Mouse (Mus musculus) embryo, embryonic 9.5 days (tissue): Measurements from ENCODE around the gene Tnfsf8.
A peak's percentile ranks its signal among the peaks of the same experiment; 100 is the strongest.

ENCODE experiments used
- DNase-seq: peaks from one replicate; pipeline ENCODE4 v3.0.0-alpha.2; 2017; ENCODE audit errors: extremely low spot score

The Tnfsf8 gene

GRCm38 (mm10) chr4:63860688-63861540, at the start of gene Tnfsf8:
Gene Tnfsf8 (minus strand): TSS chr4:63861347.
- no peak for DNase-seq

DNA sequence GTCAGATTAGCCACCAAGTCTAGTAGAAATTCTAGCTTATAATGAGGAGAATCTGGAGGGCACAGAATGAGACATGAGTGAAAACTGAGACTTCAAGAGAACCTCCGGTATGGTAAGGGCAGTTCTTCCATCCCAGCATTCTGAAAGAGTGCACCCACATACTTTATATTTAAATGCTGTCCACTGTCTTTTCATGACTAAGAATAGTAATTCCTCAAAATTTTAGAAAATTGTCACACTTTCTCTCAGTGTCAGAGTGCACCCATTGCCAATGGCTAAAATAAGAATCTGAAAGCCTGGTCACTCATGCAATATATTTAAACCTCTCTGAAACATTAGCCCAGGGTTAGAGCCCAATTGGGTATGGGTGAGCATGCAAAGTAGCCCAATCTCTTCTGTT, 47.4 kb upstream of the Tnfsf8 start:
- DNase-seq, result no peak

DNA sequence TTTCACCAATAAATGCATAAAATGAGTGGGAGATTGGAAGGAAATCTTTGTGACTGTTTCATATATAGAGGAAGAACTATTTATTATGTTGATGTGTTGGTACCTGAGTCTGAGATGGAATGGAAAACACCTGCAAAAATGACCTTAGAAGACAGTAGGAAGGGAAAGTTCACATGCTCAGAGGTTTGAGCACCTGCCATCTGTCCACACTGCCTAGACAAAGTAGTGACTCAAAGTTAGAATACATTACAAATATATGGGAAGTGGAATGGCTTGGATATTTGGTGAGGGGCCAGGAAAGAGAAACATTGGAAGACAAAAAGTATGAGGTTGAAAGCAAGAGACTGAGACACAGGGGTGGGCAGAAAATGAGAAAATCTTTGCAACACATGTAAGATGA, 46.3 kb upstream of the Tnfsf8 start:
- no peak for DNase-seq

DNA sequence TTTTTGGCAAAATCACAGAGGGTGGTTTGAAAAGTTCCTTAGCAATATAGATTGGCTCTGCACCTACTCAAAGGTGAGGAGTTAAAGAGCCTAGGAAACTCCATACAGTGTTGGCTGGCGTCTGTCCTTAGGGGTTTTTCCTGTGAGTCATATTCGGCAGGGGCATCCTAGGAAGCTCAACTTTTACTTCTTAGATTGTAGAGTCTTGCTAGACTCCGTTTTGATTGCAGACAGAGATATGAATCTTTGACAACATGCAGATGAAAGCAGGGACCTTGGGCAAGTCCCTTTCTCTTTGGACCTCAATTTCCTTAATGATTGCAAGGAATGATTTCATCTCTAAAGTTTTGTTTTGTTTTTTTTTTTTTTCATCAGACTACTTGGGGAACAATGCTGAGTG, 44.9 kb upstream of the Tnfsf8 start:
- no peak for DNase-seq

DNA sequence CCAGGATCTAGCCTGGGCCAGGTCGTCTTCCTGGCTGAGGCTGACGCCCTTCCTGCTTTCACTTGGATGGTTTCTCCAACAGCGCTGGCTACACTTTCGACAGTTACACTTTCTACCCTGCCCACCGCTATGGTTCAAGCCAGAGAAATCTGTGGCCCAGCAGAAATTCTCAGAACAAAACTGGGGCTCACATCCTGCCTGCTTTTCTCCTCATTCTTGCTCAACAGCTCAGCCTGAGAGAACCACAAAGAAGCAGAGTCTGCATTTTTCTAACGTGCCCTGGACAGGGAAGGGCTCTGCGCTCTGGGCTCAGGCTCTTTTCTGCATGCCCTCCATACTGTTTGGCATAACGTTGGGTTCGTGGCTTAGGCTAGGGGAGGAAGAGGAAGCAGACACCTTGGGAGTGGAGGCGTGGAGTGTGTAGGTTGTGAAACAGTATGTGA, 38.0 kb upstream of the Tnfsf8 start:
- DNase-seq, result no peak

DNA sequence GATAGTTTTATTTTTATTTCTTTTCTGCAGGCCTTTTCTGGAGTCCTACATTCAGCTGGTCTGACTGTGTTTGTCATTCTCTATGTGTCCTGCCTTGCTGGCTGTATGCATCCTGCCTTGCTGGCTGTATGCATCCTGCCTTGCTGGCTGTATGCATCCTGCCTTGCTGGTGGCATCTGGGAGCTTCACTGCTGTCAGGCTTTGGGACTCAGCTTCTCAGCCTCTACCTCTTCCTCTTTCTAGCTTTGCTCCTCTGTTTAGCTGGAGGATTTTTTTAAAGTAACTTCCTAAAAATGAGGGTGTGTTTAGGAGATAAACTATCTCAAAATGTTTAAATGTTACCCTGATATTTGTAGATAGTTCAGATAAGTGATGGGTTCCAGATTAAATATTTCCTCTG, 36.0 kb upstream of the Tnfsf8 start:
- no peak for DNase-seq

DNA sequence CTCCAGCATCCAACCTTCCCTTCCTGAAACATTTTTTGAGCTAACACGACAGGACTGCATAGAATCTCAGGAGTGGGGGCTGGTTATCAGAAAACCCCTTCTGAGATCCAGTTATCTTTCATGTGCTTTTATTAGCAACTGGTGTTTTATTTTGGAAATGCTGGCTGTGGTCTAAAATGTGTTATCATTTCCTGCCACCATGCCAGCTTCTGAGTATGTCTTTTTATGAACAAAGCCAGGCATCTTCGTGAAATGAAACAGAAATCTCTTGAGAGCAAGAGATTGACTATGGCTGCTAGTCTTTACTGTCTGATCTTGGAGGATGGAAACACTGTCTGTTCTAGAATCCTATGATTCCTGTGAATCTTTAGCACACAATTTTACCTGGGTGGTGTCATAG, 25.0 kb upstream of the Tnfsf8 start:
- no peak for DNase-seq

DNA sequence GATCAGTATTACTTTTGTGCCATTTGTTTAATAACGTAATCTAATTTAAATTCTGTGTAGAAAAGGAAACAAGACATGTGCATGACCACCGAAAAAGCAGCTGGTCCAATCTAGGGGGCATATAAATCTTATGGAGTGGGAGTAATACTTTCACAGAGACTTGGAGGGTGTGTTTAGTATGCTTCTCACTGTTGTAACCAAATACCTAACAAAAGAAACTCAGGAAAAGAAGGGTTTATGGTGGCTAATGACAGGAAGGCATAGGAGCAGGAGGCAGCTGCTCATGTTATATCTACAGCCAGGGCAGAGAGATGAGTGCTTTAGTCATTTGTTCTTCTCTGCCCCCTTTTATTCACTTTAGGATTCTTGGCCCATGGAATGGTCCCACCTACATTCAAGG, 15.6 kb upstream of the Tnfsf8 start:
- DNase-seq, result no peak

DNA sequence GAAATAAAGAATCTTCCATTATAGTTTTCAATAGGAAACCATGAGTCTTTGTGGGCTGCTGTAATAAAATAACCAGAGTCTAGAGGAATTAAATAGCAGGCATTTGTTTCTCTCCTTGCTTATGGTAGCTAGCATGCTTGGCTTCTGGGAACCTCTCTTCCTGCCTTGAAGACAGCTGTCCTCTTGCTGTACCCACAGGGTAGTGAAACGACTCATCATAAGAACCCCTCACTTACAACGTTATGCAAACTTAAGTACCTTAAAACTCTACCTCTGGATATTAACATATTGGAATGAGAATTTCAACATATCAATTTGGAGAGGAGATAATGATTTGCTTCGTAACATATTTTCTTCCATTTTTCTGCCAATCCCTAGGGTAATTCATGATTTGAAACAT, 14.3 kb upstream of the Tnfsf8 start:
- DNase-seq, result no peak

- DNase-seq, result no peak
These were observed 9.5 kb upstream of the Tnfsf8 start for GRCm38 (mm10) chr4:63870678-63871077.

DNA sequence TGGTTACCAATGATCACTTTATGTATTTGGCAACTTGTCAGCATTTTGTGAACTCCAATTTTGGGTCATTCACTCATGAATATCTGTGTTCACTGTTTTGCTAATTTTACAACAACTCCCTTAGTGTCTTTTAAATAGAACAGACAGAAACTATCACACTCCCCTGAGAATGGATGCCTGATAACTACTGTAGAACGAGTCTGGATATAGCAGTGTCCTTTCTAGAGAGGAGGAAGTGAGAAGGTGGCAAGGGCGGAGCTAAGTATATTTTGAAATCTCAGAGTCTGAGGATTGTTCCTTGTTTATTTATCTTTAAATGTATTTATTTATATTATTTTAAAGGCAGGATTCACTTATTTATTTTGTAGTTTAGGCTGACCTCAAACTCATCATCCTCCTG, 7.6 kb upstream of the Tnfsf8 start:
- DNase-seq, result no peak

GRCm38 (mm10) chr4:63862953-63863352, 1.8 kb upstream of the Tnfsf8 start:
- DNase-seq, result no peak

DNA sequence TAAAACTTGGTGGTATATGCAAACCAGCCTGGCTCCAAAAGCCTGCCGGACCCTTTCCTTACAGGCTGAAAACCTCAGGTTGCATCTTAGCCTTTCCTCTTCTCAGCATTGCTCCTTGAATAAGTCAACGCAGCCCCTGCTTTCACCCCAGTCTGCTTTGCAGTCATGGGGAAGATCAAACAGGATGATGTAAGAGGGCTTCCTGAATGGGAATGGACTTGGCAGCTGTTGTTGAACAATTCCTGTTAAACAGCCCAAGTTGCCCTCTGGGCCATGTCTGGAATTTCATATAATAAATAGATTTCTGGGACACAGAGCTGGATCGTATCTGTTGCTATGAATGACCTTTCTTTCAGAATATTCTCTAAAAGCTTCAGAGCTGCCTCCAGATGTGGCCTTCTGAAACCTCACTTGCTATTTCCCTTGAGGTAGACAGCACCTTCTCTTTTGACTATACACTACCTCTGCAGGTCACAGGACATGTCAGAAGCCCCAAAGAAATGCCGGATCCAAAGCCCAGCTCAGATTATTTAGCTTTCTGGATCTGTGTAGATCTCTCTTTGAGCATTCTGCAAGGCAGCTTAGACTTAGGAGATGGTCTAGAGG, 1.0 kb upstream of the Tnfsf8 start:
- DNase-seq, result no peak

DNA sequence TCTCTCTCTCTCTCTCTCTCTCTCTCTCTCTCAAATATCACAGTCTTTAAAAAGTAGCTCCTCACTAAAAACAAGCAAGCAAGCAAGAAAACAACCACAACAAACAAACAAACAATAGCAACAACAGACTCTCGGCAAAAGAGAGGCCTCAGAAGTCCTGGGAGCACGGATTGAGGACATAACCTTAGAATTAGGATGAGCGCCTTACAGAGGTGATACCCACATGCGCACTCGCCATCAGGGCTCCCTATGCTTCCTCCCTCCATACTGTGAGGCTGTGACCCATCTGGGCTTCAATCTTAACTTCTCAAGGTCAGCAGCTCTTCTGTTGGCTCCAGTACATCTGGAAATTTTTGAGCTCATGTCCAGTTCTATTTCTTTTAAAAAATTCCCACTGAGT, 911 bp downstream of the Tnfsf8 start:
- no peak for DNase-seq

DNA sequence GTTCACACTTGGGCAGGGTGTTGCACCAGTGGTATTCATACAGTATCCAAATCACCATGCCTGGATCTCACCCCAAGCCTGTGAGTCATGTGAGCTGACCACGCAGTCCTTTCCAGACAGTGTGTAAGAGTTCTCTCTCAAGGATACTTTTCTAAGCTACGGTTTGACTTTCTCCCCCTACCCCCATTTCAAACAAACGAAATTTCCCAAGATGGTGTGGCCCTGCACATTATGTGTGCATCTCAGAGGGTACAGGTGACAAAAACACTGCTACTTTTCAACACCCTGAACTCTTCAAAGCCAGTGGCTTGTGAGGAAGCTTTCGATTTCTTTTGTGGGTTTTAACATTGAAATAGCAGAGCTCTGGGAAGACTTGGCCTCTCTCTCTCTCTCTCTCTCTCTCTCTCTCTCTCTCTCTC, 1.4 kb downstream of the Tnfsf8 start:
- DNase-seq, result no peak

GRCm38 (mm10) chr4:63858646-63859224, 2.4 kb downstream of the Tnfsf8 start:
- no peak for DNase-seq

- DNase-seq, result no peak
These were observed 4.4 kb downstream of the Tnfsf8 start for GRCm38 (mm10) chr4:63856764-63857163.

DNA sequence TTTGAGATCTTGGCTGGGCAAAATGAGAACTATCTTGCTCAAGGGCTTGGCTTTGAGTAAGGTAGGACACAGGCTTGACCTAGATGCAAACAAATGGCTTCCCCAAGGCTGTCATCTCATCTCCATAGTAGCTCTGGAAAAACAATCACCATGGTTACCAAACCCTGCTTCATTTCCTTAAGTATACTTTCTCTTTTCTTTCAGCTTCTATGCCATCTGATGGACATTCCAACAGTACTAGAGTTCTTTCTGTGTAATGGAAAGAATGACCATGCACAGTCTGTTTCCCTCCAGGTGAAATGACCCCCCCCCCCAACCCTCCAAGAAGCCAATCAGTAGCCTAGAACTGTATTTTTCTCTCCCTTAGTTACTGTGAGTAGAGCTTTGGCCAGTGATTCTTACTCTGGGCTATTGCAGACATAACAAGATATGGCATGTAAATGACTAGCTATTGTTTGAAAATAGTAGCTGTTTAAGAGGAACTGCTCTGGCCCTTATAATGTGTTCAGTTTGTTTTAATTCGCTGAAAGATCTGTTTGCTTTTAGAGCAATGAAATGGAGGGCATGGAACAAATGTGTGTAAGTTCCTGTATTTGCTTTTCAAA, 7.3 kb downstream of the Tnfsf8 start:
- no peak for DNase-seq

- no peak for DNase-seq
These were observed 11.1 kb downstream of the Tnfsf8 start for GRCm38 (mm10) chr4:63850082-63850481.

GRCm38 (mm10) chr4:63846881-63847597, 14.1 kb downstream of the Tnfsf8 start:
- DNase-seq, result no peak

DNA sequence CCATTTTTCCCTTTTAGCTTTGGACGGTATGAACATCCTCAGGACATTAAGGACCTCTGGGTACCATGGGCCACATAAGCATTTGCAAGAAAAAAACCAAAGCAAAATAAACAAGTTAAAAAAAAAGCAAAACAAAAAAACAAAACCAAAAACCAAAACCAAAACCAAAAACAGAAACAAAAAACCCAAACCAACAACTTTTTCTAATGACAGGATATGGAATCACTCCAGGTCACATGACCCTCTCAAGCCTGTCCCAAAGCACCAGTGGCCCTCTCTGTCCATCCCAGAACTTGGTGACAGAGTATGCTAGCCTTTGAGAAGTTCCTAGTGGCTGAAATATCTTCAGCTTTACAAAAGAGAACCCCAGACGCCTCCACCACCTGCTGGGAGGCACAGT, 15.4 kb downstream of the Tnfsf8 start:
- no peak for DNase-seq

- DNase-seq, result peak; percentile 45
These were observed 17.2 kb downstream of the Tnfsf8 start for GRCm38 (mm10) chr4:63843924-63844323.
